Mouse (Mus musculus) bone marrow macrophage, adult 2 months (primary cell): ENCODE measurements at regions not wholly inside any gene's neighbourhood (a gene's known extent, or its start where the extent isn't known, plus 50 kb on each side); places are given as distances from the start of the nearest gene placed in this dataset.

ENCODE experiments used
- H3K27ac ChIP-seq: 2 replicates; pipeline ENCODE4 v1.5.1; 2012; ENCODE audit warnings: low read depth, low read length; ENCODE audit not compliant: insufficient read depth
- H3K4me1 ChIP-seq: 2 replicates; pipeline ENCODE4 v1.6.1; 2012; ENCODE audit warnings: low read length; ENCODE audit not compliant: control insufficient read depth, insufficient read depth
- H3K4me3 ChIP-seq: 2 replicates; pipeline ENCODE4 v1.5.1; 2012; ENCODE audit warnings: mild to moderate bottlenecking, low read length, moderate library complexity; ENCODE audit not compliant: insufficient read depth
- CTCF ChIP-seq: IDR thresholded peaks from 2 replicates; pipeline ENCODE4 v1.5.1; 2012; ENCODE audit warnings: low read depth, mild to moderate bottlenecking, low read length, moderate library complexity
- POLR2A ChIP-seq: IDR thresholded peaks from 2 replicates; pipeline ENCODE4 v1.6.1; 2012; ENCODE audit warnings: mild to moderate bottlenecking, low read depth, low read length, borderline replicate concordance

- no peak for TF ChIP-seq POLR2A
- no peak for TF ChIP-seq CTCF
- Histone ChIP-seq H3K4me1 (peaks cover 4% of the 10 kb centered on the region), H3K4me3 (no peak overlapping the region), H3K27ac (no peak overlapping the region)
Observed at GRCm38 (mm10) chr13:42579471-42579870, 101.0 kb upstream of the Phactr1 start.

- no peak for TF ChIP-seq POLR2A
- no peak for TF ChIP-seq CTCF
- no peak overlapping the region for H3K4me3 ChIP-seq
- no peaks in the 10 kb centered on the region for H3K4me1 ChIP-seq
- no peak overlapping the region for H3K27ac ChIP-seq
Observed at GRCm38 (mm10) chr13:42589136-42589535, 91.3 kb upstream of the Phactr1 start.

- no peak for TF ChIP-seq POLR2A
- TF ChIP-seq CTCF = no peak
- H3K4me1 ChIP-seq = no peaks in the 10 kb centered on the region
- H3K27ac ChIP-seq = no peak overlapping the region
- no peak overlapping the region for H3K4me3 ChIP-seq
Observed at GRCm38 (mm10) chr13:42589607-42590006, 90.8 kb upstream of the Phactr1 start.

- no peak overlapping the region for H3K27ac ChIP-seq
- H3K4me1 ChIP-seq = no peaks in the 10 kb centered on the region
- no peak overlapping the region for H3K4me3 ChIP-seq
- no peak for TF ChIP-seq CTCF
- no peak for TF ChIP-seq POLR2A
Observed at GRCm38 (mm10) chr13:42590415-42590814, 90.0 kb upstream of the Phactr1 start.

GRCm38 (mm10) chr13:42592945-42593344, 87.5 kb upstream of the Phactr1 start:
- no peak overlapping the region for H3K27ac ChIP-seq
- TF ChIP-seq POLR2A (no peak), CTCF (no peak)
- no peaks in the 10 kb centered on the region for H3K4me1 ChIP-seq
- no peak overlapping the region for H3K4me3 ChIP-seq

GRCm38 (mm10) chr13:42593488-42594170, 86.8 kb upstream of the Phactr1 start:
- no peak overlapping the region for H3K27ac ChIP-seq
- TF ChIP-seq POLR2A (no peak), CTCF (no peak)
- H3K4me3 ChIP-seq = no peak overlapping the region
- H3K4me1 ChIP-seq = no peaks in the 10 kb centered on the region

- TF ChIP-seq CTCF (no peak), POLR2A (no peak)
- Histone ChIP-seq H3K27ac (no peak overlapping the region), H3K4me3 (no peak overlapping the region), H3K4me1 (no peaks in the 10 kb centered on the region)
Observed at GRCm38 (mm10) chr13:42595180-42595579, 85.2 kb upstream of the Phactr1 start.

- no peak overlapping the region for H3K27ac ChIP-seq
- H3K4me3 ChIP-seq = no peak overlapping the region
- no peaks in the 10 kb centered on the region for H3K4me1 ChIP-seq
- TF ChIP-seq CTCF (no peak), POLR2A (no peak)
Observed at GRCm38 (mm10) chr13:42597781-42598180, 82.6 kb upstream of the Phactr1 start.

GRCm38 (mm10) chr13:42603308-42603707, 77.1 kb upstream of the Phactr1 start:
- TF ChIP-seq POLR2A (no peak), CTCF (no peak)
- Histone ChIP-seq H3K27ac (no peak overlapping the region), H3K4me3 (no peak overlapping the region), H3K4me1 (no peaks in the 10 kb centered on the region)

GRCm38 (mm10) chr13:42607735-42608134, 72.7 kb upstream of the Phactr1 start:
- no peak for TF ChIP-seq CTCF
- Histone ChIP-seq H3K27ac (no peak overlapping the region), H3K4me1 (no peaks in the 10 kb centered on the region), H3K4me3 (no peak overlapping the region)

- H3K4me3 ChIP-seq = no peak overlapping the region
- TF ChIP-seq POLR2A (no peak), CTCF (no peak)
- H3K4me1 ChIP-seq = no peaks in the 10 kb centered on the region
- H3K27ac ChIP-seq = no peak overlapping the region
Observed at GRCm38 (mm10) chr13:42608963-42609362, 71.5 kb upstream of the Phactr1 start.
